Mouse (Mus musculus) MEL (cell line): ENCODE data around the gene Hcn4.

ENCODE experiments used
- CTCF ChIP-seq, 3 experiments: IDR thresholded peaks in 2 of 3; conservative IDR thresholded peaks in 1 of 3; 2 replicates each; pipeline ENCODE4 v1.5.1; 2011 to 2012; ENCODE audit warnings: low read length in 3 of 3, low read depth in 2 of 3, mild to moderate bottlenecking in 2 of 3, improper control_type of control experiment in 1 of 3, inconsistent platforms in 1 of 3, mixed read lengths in 1 of 3, moderate library complexity in 1 of 3; ENCODE audit not compliant: control insufficient read depth in 1 of 3, insufficient read depth in 1 of 3, poor library complexity in 1 of 3, severe bottlenecking in 1 of 3
- EP300 ChIP-seq, 2 experiments: IDR thresholded peaks; 2 replicates each; pipeline ENCODE4 v1.6.1; 2011; ENCODE audit warnings: improper control_type of control experiment in 2 of 2, low read length in 2 of 2, low read depth in 1 of 2, mild to moderate bottlenecking in 1 of 2
- MAX ChIP-seq: IDR thresholded peaks from 2 replicates; pipeline ENCODE4 v1.6.1; 2011; ENCODE audit warnings: low read length, improper control_type of control experiment
- NRF1 ChIP-seq: IDR thresholded peaks from 2 replicates; pipeline ENCODE4 v1.6.1; 2014; ENCODE audit warnings: low read depth, mild to moderate bottlenecking, inconsistent platforms, low read length, improper control_type of control experiment, moderate library complexity; ENCODE audit not compliant: poor library complexity, insufficient read depth, severe bottlenecking
- POLR2A ChIP-seq, 2 experiments: IDR thresholded peaks; 2 replicates each; pipeline ENCODE4 v1.6.1; 2011 to 2012; ENCODE audit warnings: low read length in 2 of 2, mild to moderate bottlenecking in 2 of 2, control low read depth in 1 of 2, improper control_type of control experiment in 1 of 2, low read depth in 1 of 2, moderate library complexity in 1 of 2; ENCODE audit not compliant: control insufficient read depth in 1 of 2, insufficient read depth in 1 of 2, poor library complexity in 1 of 2
- RCOR1 ChIP-seq: IDR thresholded peaks from 2 replicates; pipeline ENCODE4 v1.6.1; 2012; ENCODE audit warnings: low read depth, mild to moderate bottlenecking, inconsistent platforms, low read length, improper control_type of control experiment
- SMC3 ChIP-seq: IDR thresholded peaks from 2 replicates; pipeline ENCODE4 v1.6.1; 2011; ENCODE audit warnings: low read depth, low read length, improper control_type of control experiment
- TBP ChIP-seq: IDR thresholded peaks from 2 replicates; pipeline ENCODE4 v1.8.0; 2011; ENCODE audit warnings: low read depth, low read length, improper control_type of control experiment
- USF1 ChIP-seq: IDR thresholded peaks from 2 replicates; pipeline ENCODE4 v1.6.1; 2014; ENCODE audit warnings: low read depth, mild to moderate bottlenecking, inconsistent platforms, low read length, improper control_type of control experiment, moderate library complexity
- ZKSCAN1 ChIP-seq: IDR thresholded peaks from 2 replicates; pipeline ENCODE4 v1.6.1; 2012; ENCODE audit warnings: low read depth, mild to moderate bottlenecking, inconsistent platforms, low read length, improper control_type of control experiment, moderate library complexity
- ZNF384 ChIP-seq: IDR thresholded peaks from 2 replicates; pipeline ENCODE4 v1.6.1; 2012; ENCODE audit warnings: low read depth, mild to moderate bottlenecking, inconsistent platforms, low read length, improper control_type of control experiment

GRCm38 (mm10) chr9:58829627-58830026 lies 6.4 kb downstream of the Hcn4 start:
- TF ChIP-seq POLR2A (IDR thresholded peaks at IDR 0.05; ENCODE audit: control insufficient read depth in 1 of 2, insufficient read depth in 1 of 2, low read depth in 1 of 2, low read length in 2 of 2, poor library complexity in 1 of 2): no peak
- TF ChIP-seq SMC3: no peak
- no peak for TF ChIP-seq CTCF (IDR thresholded peaks at IDR 0.05 in 2 of 3, conservative IDR thresholded peaks at IDR 0.05 in 1 of 3; ENCODE audit: control insufficient read depth in 1 of 3, insufficient read depth in 1 of 3, low read depth in 2 of 3, low read length in 3 of 3, poor library complexity in 1 of 3, severe bottlenecking in 1 of 3)
- no peak for TF ChIP-seq MAX
- TF ChIP-seq EP300 (IDR thresholded peaks at IDR 0.05; ENCODE audit: low read depth in 1 of 2, low read length in 2 of 2): no peak
- no peak for TF ChIP-seq TBP
- no peak for TF ChIP-seq ZKSCAN1
- no peak for TF ChIP-seq NRF1
- TF ChIP-seq USF1: no peak
- TF ChIP-seq RCOR1: no peak
- no peak for TF ChIP-seq ZNF384
